Mouse (Mus musculus) kidney, adult 10 weeks (tissue): Measurements from ENCODE around the gene Lrrc42. TPM values are rescaled to one million over a fixed set of nuclear protein-coding genes. Genes with fewer than 3 reads are reported as not detected.

Experiments
- polyA plus RNA-seq: library from polyadenylated mRNA; stranded (reverse); fragments of 350-450 nt; fragmentation: Illumina TruSeq; extraction: RNeasy Lipid Tissue Mini Kit (QIAGEN cat#74804); gene quantifications from one replicate; pipeline ENCODE4 v1.2.3, GENCODE M21; 2014; ENCODE audit warnings: low read depth, low replicate concordance

The Lrrc42 gene
- polyA plus RNA-seq, result 28.1 TPM

GRCm38 (mm10) chr4:107253125-107254091 is at the start of gene Lrrc42, which contains the start of gene Hspb11:
TSS of gene Lrrc42 (minus strand) at chr4:107253532.
TSS of gene Hspb11 (plus strand) at chr4:107253593.

GRCm38 (mm10) chr4:107208880-107209279 is 44.5 kb downstream of the Lrrc42 start, which contains the start of gene Ldlrad1:
TSS of gene Ldlrad1 (plus strand) at chr4:107209180.

Other genes with a start within 250 kb of the Lrrc42 start
- gene Mrpl37, start 186.7 kb downstream of the Lrrc42 start, polyA plus RNA-seq, result 27.9 TPM
- 3.0 TPM for gene Cyb5rl, start 186.5 kb downstream of the Lrrc42 start, polyA plus RNA-seq
- not detected for gene Cdcp2, start 156.6 kb downstream of the Lrrc42 start, polyA plus RNA-seq
- gene Tmem59, start 75.1 kb downstream of the Lrrc42 start, polyA plus RNA-seq, result 1,107 TPM
- 30.9 TPM for gene Tceanc2, start 74.4 kb downstream of the Lrrc42 start, polyA plus RNA-seq
- gene Ldlrad1, start 44.4 kb downstream of the Lrrc42 start, polyA plus RNA-seq, result not detected
- gene Hspb11, start 61 bp upstream of the Lrrc42 start, polyA plus RNA-seq, result 72.5 TPM
- gene Dio1, start 53.6 kb upstream of the Lrrc42 start, polyA plus RNA-seq, result 147 TPM
- gene Yipf1, start 60.8 kb upstream of the Lrrc42 start, polyA plus RNA-seq, result 46.0 TPM
- gene Ndc1, start 114.3 kb upstream of the Lrrc42 start, polyA plus RNA-seq, result 15.8 TPM
- gene Glis1, start 181.1 kb upstream of the Lrrc42 start, polyA plus RNA-seq, result not detected